Mouse (Mus musculus) monocyte, adult 2 months (primary cell): ENCODE measurements around the gene C130050O18Rik.

Source experiments
- DNase-seq, 2 experiments: peaks; one replicate each; pipeline ENCODE4 v3.0.0; 2022; ENCODE audit warnings: low spot score in 2 of 2, low read depth in 1 of 2

C130050O18Rik gene

GRCm38 (mm10) chr5:139404801-139405401, at the start of gene C130050O18Rik:
Gene C130050O18Rik (plus strand): TSS chr5:139405280.
- peak; percentile 52 to 74 for DNase-seq

- no peak for DNase-seq
Measured at GRCm38 (mm10) chr5:139358653-139359052, 46.4 kb upstream of the C130050O18Rik start.

- DNase-seq = no peak
Measured at GRCm38 (mm10) chr5:139359244-139359643, 45.8 kb upstream of the C130050O18Rik start.

- DNase-seq = no peak
Measured at GRCm38 (mm10) chr5:139363858-139364257, 41.2 kb upstream of the C130050O18Rik start.

- peak; percentile 44 to 80 for DNase-seq
Measured at GRCm38 (mm10) chr5:139364260-139364910, 40.7 kb upstream of the C130050O18Rik start.

GRCm38 (mm10) chr5:139364911-139365571, 40.0 kb upstream of the C130050O18Rik start:
- DNase-seq = no peak

- DNase-seq = peak; percentile 46 to 62
Measured at GRCm38 (mm10) chr5:139365827-139366226, 39.3 kb upstream of the C130050O18Rik start.

GRCm38 (mm10) chr5:139366484-139366883, 38.6 kb upstream of the C130050O18Rik start:
- DNase-seq = no peak

GRCm38 (mm10) chr5:139367884-139368458, 37.1 kb upstream of the C130050O18Rik start:
- no peak for DNase-seq

- DNase-seq = no peak
Measured at GRCm38 (mm10) chr5:139368638-139369320, 36.3 kb upstream of the C130050O18Rik start.

GRCm38 (mm10) chr5:139370336-139370735, 34.7 kb upstream of the C130050O18Rik start:
- no peak for DNase-seq

- DNase-seq = no peak
Measured at GRCm38 (mm10) chr5:139371118-139371517, 34.0 kb upstream of the C130050O18Rik start.

- DNase-seq = peak; percentile 67 to 77
Measured at GRCm38 (mm10) chr5:139371631-139372401, 33.3 kb upstream of the C130050O18Rik start.

- DNase-seq = no peak
Measured at GRCm38 (mm10) chr5:139373126-139373525, 32.0 kb upstream of the C130050O18Rik start.

GRCm38 (mm10) chr5:139373889-139374444, 31.1 kb upstream of the C130050O18Rik start:
- no peak for DNase-seq

GRCm38 (mm10) chr5:139374841-139375240, 30.2 kb upstream of the C130050O18Rik start:
- no peak for DNase-seq

GRCm38 (mm10) chr5:139377468-139378270, 27.4 kb upstream of the C130050O18Rik start, which contains the start of gene Gpr146:
Gene Gpr146 (plus strand): TSS chr5:139377697.
- DNase-seq = peak in 1 of 2 experiments; percentile 36

- DNase-seq = no peak
Measured at GRCm38 (mm10) chr5:139378271-139378556, 26.9 kb upstream of the C130050O18Rik start.

GRCm38 (mm10) chr5:139378986-139379629, 26.0 kb upstream of the C130050O18Rik start:
- DNase-seq = no peak
